Mouse (Mus musculus) liver, embryonic 14.5 days (tissue): ENCODE data around the gene Mpped2.

Experiments
- CTCF ChIP-seq: IDR thresholded peaks from 2 replicates; pipeline ENCODE4 v1.5.1; 2016; ENCODE audit warnings: antibody characterized with exemption, low read depth, control low read depth
- EP300 ChIP-seq: IDR thresholded peaks from 2 replicates; pipeline ENCODE4 v1.6.1; 2016; ENCODE audit warnings: antibody characterized with exemption, low read depth

GRCm38 (mm10) chr2:106653261-106653660 is 39.8 kb upstream of the Mpped2 start:
- TF ChIP-seq CTCF (no peak), EP300 (no peak)
